In genomic region chr14:55466481-55466880, GRCm38 (mm10) we compare ENCODE assay signal across 37 mouse cellular contexts. TPM values are rescaled to one million over a fixed set of nuclear protein-coding genes. Genes with fewer than 3 reads are reported as not detected.
"Had no signal": no experiment of that assay in that cellular context is flagged by ENCODE, and none has a peak within 500 bp of the region (broad histone marks: within the 10 kb centered on the region; RNA-seq: fewer than 3 reads in every experiment).

No protein-coding gene starts in this region.

- ATAC-seq: liver, embryonic 12.5 days; liver, postnatal 0 days; lung, postnatal 0 days; midbrain, embryonic 13.5 days; midbrain, embryonic 15.5 days; midbrain, embryonic 16.5 days had no signal

- H3K9me3 ChIP-seq: limb, embryonic 10.5 days; limb, embryonic 12.5 days; limb, embryonic 13.5 days; limb, embryonic 15.5 days; liver, embryonic 12.5 days; liver, embryonic 13.5 days; liver, embryonic 15.5 days; lung, embryonic 15.5 days; megakaryocyte, embryonic 14.5 days; midbrain, embryonic 10.5 days; midbrain, embryonic 12.5 days; midbrain, embryonic 13.5 days; midbrain, embryonic 15.5 days; neural tube, embryonic 12.5 days had no signal

- H3K27me3 ChIP-seq: limb, embryonic 15.5 days; lung, embryonic 15.5 days; midbrain, embryonic 12.5 days; midbrain, embryonic 13.5 days; midbrain, embryonic 15.5 days; neural tube, embryonic 12.5 days had no signal

- DNase-seq: left cerebral cortex, postnatal 4 days; liver; liver, embryonic 13.5 days; liver, postnatal 0 days; lung, adult 18-20 months; lung, adult 2 months; lung, embryonic 14.5 days; lung, postnatal 10 days; lung, postnatal 14 days; lung, postnatal 36 days; lung, postnatal 4 days; midbrain, embryonic 14.5 days had no signal

- H3K4me1 ChIP-seq: limb, embryonic 15.5 days; midbrain, embryonic 12.5 days; midbrain, embryonic 15.5 days had no signal

- H3K27ac ChIP-seq: limb, embryonic 10.5 days; limb, embryonic 12.5 days; limb, embryonic 13.5 days; limb, embryonic 15.5 days; liver, embryonic 12.5 days; liver, embryonic 13.5 days; liver, embryonic 14.5 days; liver, embryonic 15.5 days; lung, embryonic 15.5 days; macrophage; midbrain, embryonic 10.5 days; midbrain, embryonic 12.5 days; midbrain, embryonic 13.5 days; midbrain, embryonic 15.5 days; neural tube, embryonic 12.5 days had no signal

- H3K36me3 ChIP-seq: limb, embryonic 10.5 days; limb, embryonic 12.5 days; limb, embryonic 13.5 days; limb, embryonic 15.5 days; liver, embryonic 12.5 days; liver, embryonic 13.5 days; liver, embryonic 15.5 days; lung, embryonic 15.5 days; midbrain, embryonic 10.5 days; midbrain, embryonic 12.5 days; midbrain, embryonic 13.5 days; midbrain, embryonic 15.5 days; neural tube, embryonic 12.5 days had no signal

- H3K4me2 ChIP-seq: limb, embryonic 12.5 days; limb, embryonic 13.5 days; limb, embryonic 15.5 days; liver, embryonic 11.5 days; liver, embryonic 12.5 days; liver, embryonic 13.5 days; liver, embryonic 15.5 days; lung, embryonic 14.5 days; lung, embryonic 15.5 days; midbrain, embryonic 11.5 days; midbrain, embryonic 12.5 days; midbrain, embryonic 13.5 days; midbrain, embryonic 15.5 days; neural tube, embryonic 12.5 days had no signal

- H3K9ac ChIP-seq: limb, embryonic 12.5 days; limb, embryonic 13.5 days; limb, embryonic 15.5 days; liver, embryonic 12.5 days; liver, embryonic 13.5 days; liver, embryonic 14.5 days; liver, embryonic 15.5 days; liver, postnatal 0 days; lung, embryonic 14.5 days; lung, embryonic 15.5 days; midbrain, embryonic 12.5 days; midbrain, embryonic 13.5 days; midbrain, embryonic 15.5 days; neural tube, embryonic 12.5 days had no signal

- H3K4me3 ChIP-seq: limb, embryonic 10.5 days; limb, embryonic 12.5 days; limb, embryonic 13.5 days; limb, embryonic 15.5 days; liver, embryonic 12.5 days; liver, embryonic 13.5 days; liver, embryonic 15.5 days; lung, embryonic 15.5 days; megakaryocyte, embryonic 14.5 days; midbrain, embryonic 10.5 days; midbrain, embryonic 12.5 days; midbrain, embryonic 13.5 days; midbrain, embryonic 15.5 days; myocyte; neural tube, embryonic 12.5 days had no signal

RNA-seq across cellular contexts. Expression of gene Cpne6, which starts 43.8 kb away (rescaled TPM):
- polyA plus RNA-seq: limb, embryonic 11.5 days; liver, adult 2 months; liver, embryonic 12.5 days; liver, embryonic 15.5 days; liver, embryonic 16.5 days; liver, postnatal 0 days; lung, postnatal 0 days; macrophage; myocyte had no signal

RNA-seq across cellular contexts. Expression of gene Nrl, which starts 58.3 kb away (rescaled TPM):
- polyA plus RNA-seq: limb, embryonic 10.5 days; limb, embryonic 11.5 days; limb, embryonic 12.5 days; limb, embryonic 13.5 days; limb, embryonic 15.5 days; liver, adult 2 months; liver, embryonic 11.5 days; liver, embryonic 12.5 days; liver, embryonic 13.5 days; liver, embryonic 14.5 days; liver, embryonic 15.5 days; liver, embryonic 16.5 days; liver, postnatal 0 days; lung, adult 2 months; lung, embryonic 14.5 days; lung, embryonic 15.5 days; lung, embryonic 16.5 days; lung, postnatal 0 days; macrophage; midbrain, embryonic 10.5 days; midbrain, embryonic 11.5 days; midbrain, embryonic 12.5 days; midbrain, embryonic 14.5 days; myocyte; neural tube, embryonic 11.5 days had no signal
